Mouse (Mus musculus) forebrain, embryonic 12.5 days (tissue): ENCODE data around the gene Scimp. TPM values are rescaled to one million over a fixed set of nuclear protein-coding genes. Genes with fewer than 3 reads are reported as not detected.
"Not testable (repeated sequence)": the region's sequence is repeated elsewhere in the genome, so short reads cannot be mapped to it uniquely, and the experiment has no call there.

Experiments used
- ATAC-seq: fragments of 200-750 bp; cut with Nextera tagmentation; 2 replicates; pipeline ENCODE4 v1.8.0; 2017; ENCODE audit warnings: moderate TSS enrichment; ENCODE audit not compliant: low FRiP score
- H3K27ac ChIP-seq: fragments of 300-500 bp; sonication (generic); 2 replicates; pipeline ENCODE4 v1.5.1; 2016; ENCODE audit warnings: mild to moderate bottlenecking
- H3K27me3 ChIP-seq: fragments of 300-500 bp; sonication (generic); 2 replicates; pipeline ENCODE4 v1.6.1; 2016; ENCODE audit warnings: mild to moderate bottlenecking
- H3K36me3 ChIP-seq: fragments of 300-500 bp; sonication (generic); replicated peaks from 2 replicates; pipeline ENCODE4 v1.6.1; 2016; ENCODE audit warnings: mild to moderate bottlenecking
- H3K4me1 ChIP-seq: fragments of 300-500 bp; sonication (generic); 2 replicates; pipeline ENCODE4 v1.6.1; 2016
- H3K4me2 ChIP-seq: fragments of 300-500 bp; sonication (generic); 2 replicates; pipeline ENCODE4 v1.6.1; 2016; ENCODE audit warnings: mild to moderate bottlenecking, moderate library complexity
- H3K4me3 ChIP-seq: fragments of 300-500 bp; sonication (generic); replicated peaks from 2 replicates; pipeline ENCODE4 v1.5.1; 2016; ENCODE audit warnings: mild to moderate bottlenecking
- H3K9ac ChIP-seq: fragments of 300-500 bp; sonication (generic); 2 replicates; pipeline ENCODE4 v1.6.1; 2016; ENCODE audit warnings: mild to moderate bottlenecking
- H3K9me3 ChIP-seq: fragments of 300-500 bp; sonication (generic); 2 replicates; pipeline ENCODE4 v1.6.1; 2016
- WGBS: fragments of 180-500 bp; shearing (Covaris S2); methylation state at CpG from one replicate; pipeline ENCODE4 v1.1.7; 2016; 5-methylcytosine and 5-hydroxymethylcytosine counted together
- polyA plus RNA-seq: library from polyadenylated mRNA; unstranded; fragments of >200 nt; fragmentation: Nextera tagmentation; extraction: Ambion mirVana; gene quantifications from 2 replicates; pipeline ENCODE4 v1.2.1, GENCODE M21; 2016

Scimp gene
- polyA plus RNA-seq, 1 experiment from 2014 or later = not detected

GRCm38 (mm10) chr11:70760446-70760845, 51.9 kb downstream of the Scimp start:
- not testable (repeated sequence) for H3K4me3 ChIP-seq, ATAC-seq, H3K9me3 ChIP-seq, H3K9ac ChIP-seq, H3K27ac ChIP-seq, H3K4me2 ChIP-seq, H3K36me3 ChIP-seq, H3K4me1 ChIP-seq
- WGBS = 62% methylated on average over 3 of the region's 3 CpGs
- H3K27me3 ChIP-seq = peaks cover 10% of the 10 kb centered on the region; the same call in 1 of the 2 replicates

GRCm38 (mm10) chr11:70755645-70756044, 56.7 kb downstream of the Scimp start:
- no peaks in the 10 kb centered on the region for H3K9me3 ChIP-seq
- peaks cover 10% of the 10 kb centered on the region; the same call in 1 of the 2 replicates for H3K27me3 ChIP-seq
- no peak overlapping the region for H3K4me2 ChIP-seq
- ATAC-seq = no peak
- H3K4me1 ChIP-seq = no peaks in the 10 kb centered on the region
- H3K27ac ChIP-seq = no peak overlapping the region
- WGBS = 9% methylated on average over 7 of the region's 7 CpGs
- H3K4me3 ChIP-seq = no peak overlapping the region
- H3K36me3 ChIP-seq = no peaks in the 10 kb centered on the region
- no peak overlapping the region for H3K9ac ChIP-seq

- H3K27me3 ChIP-seq = peaks cover 10% of the 10 kb centered on the region; the same call in 1 of the 2 replicates
- no peak overlapping the region for H3K4me2 ChIP-seq
- H3K27ac ChIP-seq = no peak overlapping the region
- no peaks in the 10 kb centered on the region for H3K36me3 ChIP-seq
- WGBS = 53% methylated on average over 7 of the region's 7 CpGs
- H3K9me3 ChIP-seq = no peaks in the 10 kb centered on the region
- no peaks in the 10 kb centered on the region for H3K4me1 ChIP-seq
- no peak for ATAC-seq
- H3K9ac ChIP-seq = no peak overlapping the region
- H3K4me3 ChIP-seq = no peak overlapping the region
Measured at GRCm38 (mm10) chr11:70754958-70755357, 57.4 kb downstream of the Scimp start.

GRCm38 (mm10) chr11:70754476-70754875, 57.9 kb downstream of the Scimp start:
- Histone ChIP-seq H3K27me3 (peaks cover 10% of the 10 kb centered on the region; the same call in 1 of the 2 replicates), H3K9ac (no peak overlapping the region), H3K4me2 (no peak overlapping the region), H3K9me3 (no peaks in the 10 kb centered on the region), H3K4me3 (no peak overlapping the region), H3K27ac (no peak overlapping the region), H3K4me1 (no peaks in the 10 kb centered on the region), H3K36me3 (no peaks in the 10 kb centered on the region)
- 42% methylated on average over 4 of the region's 4 CpGs for WGBS
- ATAC-seq = no peak

- H3K36me3 ChIP-seq = no peaks in the 10 kb centered on the region
- H3K4me3 ChIP-seq = no peak overlapping the region
- no peaks in the 10 kb centered on the region for H3K4me1 ChIP-seq
- no peak overlapping the region for H3K4me2 ChIP-seq
- no peaks in the 10 kb centered on the region for H3K9me3 ChIP-seq
- H3K27me3 ChIP-seq = 0 out of 2 replicates have a peak, but pooled peaks cover 6% of the 10 kb centered on the region
- ATAC-seq = no peak
- WGBS = 92% methylated on average over 10 of the region's 10 CpGs
- H3K27ac ChIP-seq = no peak overlapping the region
- H3K9ac ChIP-seq = no peak overlapping the region
Measured at GRCm38 (mm10) chr11:70753146-70753545, 59.2 kb downstream of the Scimp start.

- ATAC-seq = no peak
- Histone ChIP-seq H3K4me2 (no peak overlapping the region), H3K9me3 (no peaks in the 10 kb centered on the region), H3K4me1 (no peaks in the 10 kb centered on the region), H3K4me3 (no peak overlapping the region), H3K36me3 (no peaks in the 10 kb centered on the region), H3K27me3 (0 out of 2 replicates have a peak, but pooled peaks cover 6% of the 10 kb centered on the region), H3K27ac (no peak overlapping the region), H3K9ac (no peak overlapping the region)
- 92% methylated on average over 4 of the region's 4 CpGs for WGBS
Measured at GRCm38 (mm10) chr11:70752337-70753017, 59.9 kb downstream of the Scimp start.

- Histone ChIP-seq H3K9ac (no peak overlapping the region), H3K4me3 (no peak overlapping the region), H3K27ac (no peak overlapping the region), H3K36me3 (no peaks in the 10 kb centered on the region), H3K27me3 (no peaks in the 10 kb centered on the region), H3K4me1 (no peaks in the 10 kb centered on the region), H3K4me2 (no peak overlapping the region), H3K9me3 (no peaks in the 10 kb centered on the region)
- ATAC-seq = no peak
- 84% methylated on average over 4 of the region's 4 CpGs for WGBS
Measured at GRCm38 (mm10) chr11:70747876-70748545, 64.4 kb downstream of the Scimp start.

- no peaks in the 10 kb centered on the region for H3K27me3 ChIP-seq
- no peaks in the 10 kb centered on the region for H3K36me3 ChIP-seq
- H3K27ac ChIP-seq = no peak overlapping the region
- H3K4me2 ChIP-seq = no peak overlapping the region
- no peak overlapping the region for H3K9ac ChIP-seq
- no peak for ATAC-seq
- H3K9me3 ChIP-seq = no peaks in the 10 kb centered on the region
- WGBS = 88% methylated on average over 7 of the region's 7 CpGs
- no peaks in the 10 kb centered on the region for H3K4me1 ChIP-seq
- H3K4me3 ChIP-seq = no peak overlapping the region
Measured at GRCm38 (mm10) chr11:70745636-70746035, 66.8 kb downstream of the Scimp start.

GRCm38 (mm10) chr11:70742581-70743459, 69.6 kb downstream of the Scimp start:
- Histone ChIP-seq H3K27ac (no peak overlapping the region), H3K9ac (no peak overlapping the region), H3K4me1 (no peaks in the 10 kb centered on the region), H3K27me3 (no peaks in the 10 kb centered on the region), H3K4me3 (no peak overlapping the region), H3K9me3 (no peaks in the 10 kb centered on the region), H3K36me3 (no peaks in the 10 kb centered on the region), H3K4me2 (no peak overlapping the region)
- WGBS = 81% methylated on average over 12 of the region's 12 CpGs
- ATAC-seq = no peak

GRCm38 (mm10) chr11:70742117-70742516, 70.3 kb downstream of the Scimp start:
- H3K36me3 ChIP-seq = no peaks in the 10 kb centered on the region
- no peak overlapping the region for H3K4me3 ChIP-seq
- no peak overlapping the region for H3K4me2 ChIP-seq
- ATAC-seq = no peak
- H3K27me3 ChIP-seq = no peaks in the 10 kb centered on the region
- WGBS = 88% methylated on average over 7 of the region's 7 CpGs
- no peaks in the 10 kb centered on the region for H3K9me3 ChIP-seq
- no peak overlapping the region for H3K27ac ChIP-seq
- H3K4me1 ChIP-seq = no peaks in the 10 kb centered on the region
- no peak overlapping the region for H3K9ac ChIP-seq

- Histone ChIP-seq H3K4me1 (no peaks in the 10 kb centered on the region), H3K4me2 (no peak overlapping the region), H3K4me3 (no peak overlapping the region), H3K36me3 (no peaks in the 10 kb centered on the region), H3K27ac (no peak overlapping the region), H3K27me3 (no peaks in the 10 kb centered on the region), H3K9ac (no peak overlapping the region), H3K9me3 (no peaks in the 10 kb centered on the region)
- no peak for ATAC-seq
- WGBS = 92% methylated on average over 3 of the region's 3 CpGs
Measured at GRCm38 (mm10) chr11:70741603-70742002, 70.8 kb downstream of the Scimp start.
